Mouse (Mus musculus): ENCODE results near the gene Fam89a.

Fam89a gene

GRCm38 (mm10) chr8:124691706-124692105 lies 59.9 kb downstream of the Fam89a start:
- in situ Hi-C loops (cut with MboI; ENCODE audit: low sequenced_read_pairs), result no loop called here

All from CH12F3 (cell line).